Mouse (Mus musculus) MEL-GATA-1-ER (cell line): ENCODE results near the gene Pnpo.

Source experiments
- DNase-seq: peaks from one replicate; pipeline ENCODE4 v3.0.0-alpha.2; 2012; ENCODE audit warnings: low read depth; ENCODE audit errors: extremely low read depth

The Pnpo gene

GRCm38 (mm10) chr11:96943746-96944304 lies at the start of gene Pnpo:
Pnpo (minus strand) TSS chr11:96943986.
- DNase-seq: peak; percentile 99

GRCm38 (mm10) chr11:96992722-96993311 lies 49.0 kb upstream of the Pnpo start:
- DNase-seq: peak; percentile 94

GRCm38 (mm10) chr11:96991501-96991900 lies 47.7 kb upstream of the Pnpo start:
- DNase-seq: no peak

- no peak for DNase-seq
These were observed 44.3 kb upstream of the Pnpo start for GRCm38 (mm10) chr11:96987873-96988655.

- no peak for DNase-seq
These were observed 42.7 kb upstream of the Pnpo start for GRCm38 (mm10) chr11:96986463-96986862.

- DNase-seq: no peak
These were observed 41.1 kb upstream of the Pnpo start for GRCm38 (mm10) chr11:96984903-96985302.

GRCm38 (mm10) chr11:96982859-96983258 lies 39.1 kb upstream of the Pnpo start, which contains the start of gene Sp2:
Sp2 (minus strand) TSS chr11:96982959.
- DNase-seq: no peak

- DNase-seq: no peak
These were observed 38.6 kb upstream of the Pnpo start for GRCm38 (mm10) chr11:96982355-96982754.

- DNase-seq: no peak
These were observed 37.7 kb upstream of the Pnpo start for GRCm38 (mm10) chr11:96981461-96981860.

- DNase-seq: no peak
These were observed 36.2 kb upstream of the Pnpo start for GRCm38 (mm10) chr11:96980021-96980420.

GRCm38 (mm10) chr11:96979329-96979728 lies 35.5 kb upstream of the Pnpo start:
- DNase-seq: no peak

- no peak for DNase-seq
These were observed 34.8 kb upstream of the Pnpo start for GRCm38 (mm10) chr11:96978401-96979246.

GRCm38 (mm10) chr11:96977606-96978400 lies 34.0 kb upstream of the Pnpo start:
- peak; percentile 100 for DNase-seq

GRCm38 (mm10) chr11:96976911-96977591 lies 33.3 kb upstream of the Pnpo start:
- no peak for DNase-seq

- no peak for DNase-seq
These were observed 32.5 kb upstream of the Pnpo start for GRCm38 (mm10) chr11:96976379-96976687.

- DNase-seq: no peak
These were observed 32.0 kb upstream of the Pnpo start for GRCm38 (mm10) chr11:96975511-96976378.

- no peak for DNase-seq
These were observed 31.0 kb upstream of the Pnpo start for GRCm38 (mm10) chr11:96974813-96975212.

GRCm38 (mm10) chr11:96973426-96973964 lies 29.7 kb upstream of the Pnpo start:
- no peak for DNase-seq

- no peak for DNase-seq
These were observed 29.1 kb upstream of the Pnpo start for GRCm38 (mm10) chr11:96972906-96973305.
